Mouse (Mus musculus): Measurements from ENCODE around the gene Nrxn3.

DNA sequence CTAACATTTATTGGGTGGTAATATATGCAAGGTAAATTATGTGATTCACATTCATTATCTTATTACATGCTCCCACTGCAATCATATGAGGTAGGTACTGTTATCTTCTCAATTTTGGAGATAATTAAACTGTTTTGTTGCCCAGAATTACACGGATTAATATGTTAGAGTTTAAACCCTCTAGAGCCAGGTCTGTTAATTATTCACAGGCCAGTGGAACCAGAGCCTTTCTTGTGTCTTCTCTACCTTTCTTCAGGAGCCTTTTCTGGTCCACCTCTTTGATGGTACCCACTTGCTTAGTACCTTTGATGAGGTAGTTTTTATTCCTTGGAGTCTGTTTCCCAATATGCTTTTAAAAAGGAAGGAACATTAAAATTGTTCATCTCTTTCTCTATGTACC lies 174.7 kb downstream of the Nrxn3 start:
- TF ChIP-seq CTCF (IDR thresholded peaks at IDR 0.05; ENCODE audit: low read depth, low read length) (no peak), POLR2A (IDR thresholded peaks at IDR 0.05; ENCODE audit: borderline replicate concordance, low read depth, low read length) (no peak)
